Mouse (Mus musculus) kidney, adult 2 months (tissue): ENCODE results near the gene Tmem151b. TPM values are rescaled to one million over a fixed set of nuclear protein-coding genes. Genes with fewer than 3 reads are reported as not detected.

Experiments
- DNase-seq: peaks from one replicate; pipeline ENCODE4 v3.0.0; 2021
- H3K27ac ChIP-seq: fragments of 200-500 bp; 2 replicates; pipeline ENCODE4 v1.5.1; 2012; ENCODE audit warnings: low read depth, low read length, control low read depth, inconsistent platforms; ENCODE audit not compliant: insufficient read depth
- H3K27me3 ChIP-seq: fragments of 200-500 bp; replicated peaks from 2 replicates; pipeline ENCODE4 v1.6.1; 2012; ENCODE audit warnings: mild to moderate bottlenecking, moderate library complexity, low read length, inconsistent platforms; ENCODE audit not compliant: control insufficient read depth, insufficient read depth
- H3K36me3 ChIP-seq: fragments of 200-500 bp; 2 replicates; pipeline ENCODE4 v1.6.1; 2012; ENCODE audit warnings: mild to moderate bottlenecking, moderate library complexity, low read length, inconsistent platforms; ENCODE audit not compliant: control insufficient read depth, insufficient read depth
- H3K4me1 ChIP-seq: fragments of 200-500 bp; 2 replicates; pipeline ENCODE4 v1.6.1; 2011; ENCODE audit warnings: low read length; ENCODE audit not compliant: control insufficient read depth, insufficient read depth
- H3K4me3 ChIP-seq: fragments of 200-500 bp; 2 replicates; pipeline ENCODE4 v1.5.1; 2011; ENCODE audit warnings: mild to moderate bottlenecking, low read depth, low read length, control low read depth; ENCODE audit not compliant: insufficient read depth
- CTCF ChIP-seq: fragments of 200-500 bp; conservative IDR thresholded peaks from 2 replicates; pipeline ENCODE4 v1.5.1; 2011; ENCODE audit warnings: low read depth, mild to moderate bottlenecking, control low read depth, low read length, moderate library complexity, mixed read lengths; ENCODE audit not compliant: insufficient read depth, insufficient read length
- POLR2A ChIP-seq: fragments of 200-500 bp; IDR thresholded peaks from one replicate; pipeline ENCODE4 v1.6.1; 2011; ENCODE audit warnings: low read depth, low read length, control low read depth
- WGBS: fragments of 180-500 bp; shearing (Covaris S2); methylation state at CpG from one replicate; pipeline ENCODE4 v1.1.7; 2018; 5-methylcytosine and 5-hydroxymethylcytosine counted together
- polyA plus RNA-seq: library from polyadenylated mRNA; depleted of rRNA; stranded (reverse); fragments of >200 nt; gene quantifications from 2 replicates; pipeline ENCODE4 v1.2.3, GENCODE M21; 2012

Tmem151b gene
- polyA plus RNA-seq, 1 experiment: 2.1 TPM

- Histone ChIP-seq H3K36me3 (no peaks in the 10 kb centered on the region), H3K4me1 (peaks cover 7% of the 10 kb centered on the region), H3K27me3 (peaks cover 2% of the 10 kb centered on the region; the same call in 1 of the 2 replicates), H3K27ac (no peak overlapping the region), H3K4me3 (no peak overlapping the region)
- DNase-seq: no peak
- TF ChIP-seq CTCF (no peak), POLR2A (no peak)
- WGBS: 56% methylated on average over 1 of the region's 1 CpGs
Measured at GRCm38 (mm10) chr17:45554420-45554819, 4.9 kb upstream of the Tmem151b start.

- Histone ChIP-seq H3K4me1 (peaks cover 7% of the 10 kb centered on the region), H3K36me3 (no peaks in the 10 kb centered on the region), H3K4me3 (no peak overlapping the region), H3K27ac (no peak overlapping the region), H3K27me3 (peaks cover 5% of the 10 kb centered on the region)
- 68% methylated on average over 3 of the region's 3 CpGs for whole genome bisulfite sequencing
- TF ChIP-seq POLR2A (no peak), CTCF (no peak)
- DNase-seq: no peak
Measured at GRCm38 (mm10) chr17:45553065-45553464, 3.6 kb upstream of the Tmem151b start.

GRCm38 (mm10) chr17:45551816-45552451, 2.5 kb upstream of the Tmem151b start:
- Histone ChIP-seq H3K27ac (no peak overlapping the region), H3K36me3 (no peaks in the 10 kb centered on the region), H3K27me3 (peaks cover 5% of the 10 kb centered on the region), H3K4me1 (peaks cover 6% of the 10 kb centered on the region), H3K4me3 (no peak overlapping the region)
- peak; percentile 83 for DNase-seq
- TF ChIP-seq POLR2A (no peak), CTCF (peak; percentile 99)
- 9% methylated on average over 8 of the region's 8 CpGs for WGBS

- Histone ChIP-seq H3K4me3 (no peak overlapping the region), H3K4me1 (peaks cover 3% of the 10 kb centered on the region), H3K27ac (no peak overlapping the region), H3K36me3 (no peaks in the 10 kb centered on the region), H3K27me3 (peaks cover 5% of the 10 kb centered on the region)
- 57% methylated on average over 7 of the region's 7 CpGs for WGBS
- no peak for TF ChIP-seq POLR2A
- no peak for TF ChIP-seq CTCF
- no peak for DNase-seq
Measured at GRCm38 (mm10) chr17:45551249-45551796, 1.8 kb upstream of the Tmem151b start.

GRCm38 (mm10) chr17:45550253-45550652, 776 bp upstream of the Tmem151b start:
- DNase-seq: no peak
- TF ChIP-seq CTCF: no peak
- peaks cover 5% of the 10 kb centered on the region for H3K27me3 ChIP-seq
- no peaks in the 10 kb centered on the region for H3K4me1 ChIP-seq
- 40% methylated on average over 5 of the region's 5 CpGs for WGBS
- no peaks in the 10 kb centered on the region for H3K36me3 ChIP-seq
- no peak overlapping the region for H3K27ac ChIP-seq
- H3K4me3 ChIP-seq: no peak overlapping the region

GRCm38 (mm10) chr17:45548541-45549512, 650 bp downstream of the Tmem151b start:
- H3K27ac ChIP-seq: no peak overlapping the region
- H3K4me3 ChIP-seq: peak overlapping the region; percentile 26; the same call in 1 of the 2 replicates
- H3K4me1 ChIP-seq: no peaks in the 10 kb centered on the region
- H3K27me3 ChIP-seq: peaks cover 5% of the 10 kb centered on the region
- WGBS: 5% methylated on average over 62 of the region's 68 CpGs
- no peaks in the 10 kb centered on the region for H3K36me3 ChIP-seq
- DNase-seq: no peak
- no peak for TF ChIP-seq POLR2A
- TF ChIP-seq CTCF: no peak
